Mouse (Mus musculus): ENCODE results near the gene Lin37.
A peak's percentile ranks its signal among the peaks of the same experiment; 100 is the strongest.

The Lin37 gene

GRCm38 (mm10) chr7:30508061-30508460, 51.6 kb downstream of the Lin37 start:
- DNase-seq (ENCODE audit: low read depth, low spot score), result peak; percentile 23

All from R1 (cell line).